Mouse (Mus musculus): ENCODE measurements at regions not wholly inside any gene's neighbourhood (a gene's known extent, or its start where the extent isn't known, plus 50 kb on each side); places are given as distances from the start of the nearest gene placed in this dataset.

GRCm38 (mm10) chr2:46302627-46303026 lies 1185.4 kb upstream of the Zeb2 start:
- H3K27ac ChIP-seq (ENCODE audit: low read length): no peak overlapping the region
- H3K4me3 ChIP-seq (ENCODE audit: low read length): no peak overlapping the region
- H3K9ac ChIP-seq (replicated peaks; ENCODE audit: low read length): no peak overlapping the region
- H3K36me3 ChIP-seq (ENCODE audit: insufficient read depth, low read length): no peaks in the 10 kb centered on the region
- H3K4me2 ChIP-seq (replicated peaks; ENCODE audit: low read depth, low read length): no peak overlapping the region
- no peak for ATAC-seq (ENCODE audit: low FRiP score, low TSS enrichment)
- no peaks in the 10 kb centered on the region for H3K4me1 ChIP-seq (ENCODE audit: insufficient read depth, low read length)
- H3K9me3 ChIP-seq (ENCODE audit: low read length): no peaks in the 10 kb centered on the region
- 67% methylated on average over 1 of the region's 1 CpGs for WGBS
- H3K27me3 ChIP-seq (ENCODE audit: insufficient read depth, low read length): no peaks in the 10 kb centered on the region

- Histone ChIP-seq H3K4me3 (ENCODE audit: low read length) (no peak overlapping the region), H3K4me2 (replicated peaks; ENCODE audit: low read depth, low read length) (no peak overlapping the region), H3K4me1 (ENCODE audit: insufficient read depth, low read length) (no peaks in the 10 kb centered on the region), H3K27ac (ENCODE audit: low read length) (no peak overlapping the region), H3K36me3 (ENCODE audit: insufficient read depth, low read length) (no peaks in the 10 kb centered on the region), H3K9ac (replicated peaks; ENCODE audit: low read length) (no peak overlapping the region), H3K9me3 (ENCODE audit: low read length) (no peaks in the 10 kb centered on the region), H3K27me3 (ENCODE audit: insufficient read depth, low read length) (no peaks in the 10 kb centered on the region)
- no peak for ATAC-seq (ENCODE audit: low FRiP score, low TSS enrichment)
- WGBS: 74% methylated on average over 2 of the region's 2 CpGs
These were observed 1180.2 kb upstream of the Zeb2 start for GRCm38 (mm10) chr2:46297274-46297843.

- ATAC-seq (ENCODE audit: low FRiP score, low TSS enrichment): no peak
- no peak overlapping the region for H3K4me2 ChIP-seq (replicated peaks; ENCODE audit: low read depth, low read length)
- no peak overlapping the region for H3K4me3 ChIP-seq (ENCODE audit: low read length)
- H3K36me3 ChIP-seq (ENCODE audit: insufficient read depth, low read length): no peaks in the 10 kb centered on the region
- no peaks in the 10 kb centered on the region for H3K27me3 ChIP-seq (ENCODE audit: insufficient read depth, low read length)
- H3K9me3 ChIP-seq (ENCODE audit: low read length): no peaks in the 10 kb centered on the region
- H3K4me1 ChIP-seq (ENCODE audit: insufficient read depth, low read length): no peaks in the 10 kb centered on the region
- H3K27ac ChIP-seq (ENCODE audit: low read length): no peak overlapping the region
- WGBS: 82% methylated on average over 5 of the region's 5 CpGs
- H3K9ac ChIP-seq (replicated peaks; ENCODE audit: low read length): no peak overlapping the region
These were observed 1166.9 kb upstream of the Zeb2 start for GRCm38 (mm10) chr2:46283929-46284598.

- H3K36me3 ChIP-seq (ENCODE audit: insufficient read depth, low read length): no peaks in the 10 kb centered on the region
- H3K9me3 ChIP-seq (ENCODE audit: low read length): no peaks in the 10 kb centered on the region
- WGBS: 62% methylated on average over 2 of the region's 2 CpGs
- H3K4me2 ChIP-seq (replicated peaks; ENCODE audit: low read depth, low read length): no peak overlapping the region
- no peak for ATAC-seq (ENCODE audit: low FRiP score, low TSS enrichment)
- no peak overlapping the region for H3K27ac ChIP-seq (ENCODE audit: low read length)
- H3K4me1 ChIP-seq (ENCODE audit: insufficient read depth, low read length): no peaks in the 10 kb centered on the region
- H3K4me3 ChIP-seq (ENCODE audit: low read length): no peak overlapping the region
- no peak overlapping the region for H3K9ac ChIP-seq (replicated peaks; ENCODE audit: low read length)
- H3K27me3 ChIP-seq (ENCODE audit: insufficient read depth, low read length): no peaks in the 10 kb centered on the region
These were observed 1163.6 kb upstream of the Zeb2 start for GRCm38 (mm10) chr2:46280822-46281221.

GRCm38 (mm10) chr2:46261618-46262017 lies 1144.4 kb upstream of the Zeb2 start:
- no peak overlapping the region for H3K27ac ChIP-seq (ENCODE audit: low read length)
- no peaks in the 10 kb centered on the region for H3K36me3 ChIP-seq (ENCODE audit: insufficient read depth, low read length)
- no peaks in the 10 kb centered on the region for H3K9me3 ChIP-seq (ENCODE audit: low read length)
- H3K4me2 ChIP-seq (replicated peaks; ENCODE audit: low read depth, low read length): no peak overlapping the region
- H3K4me1 ChIP-seq (ENCODE audit: insufficient read depth, low read length): no peaks in the 10 kb centered on the region
- no peaks in the 10 kb centered on the region for H3K27me3 ChIP-seq (ENCODE audit: insufficient read depth, low read length)
- H3K9ac ChIP-seq (replicated peaks; ENCODE audit: low read length): no peak overlapping the region
- 95% methylated on average over 1 of the region's 1 CpGs for WGBS
- no peak overlapping the region for H3K4me3 ChIP-seq (ENCODE audit: low read length)
- ATAC-seq (ENCODE audit: low FRiP score, low TSS enrichment): no peak

- Histone ChIP-seq H3K4me3 (ENCODE audit: low read length) (no peak overlapping the region), H3K36me3 (ENCODE audit: insufficient read depth, low read length) (no peaks in the 10 kb centered on the region), H3K9ac (replicated peaks; ENCODE audit: low read length) (no peak overlapping the region), H3K27ac (ENCODE audit: low read length) (no peak overlapping the region), H3K4me2 (replicated peaks; ENCODE audit: low read depth, low read length) (no peak overlapping the region), H3K4me1 (ENCODE audit: insufficient read depth, low read length) (no peaks in the 10 kb centered on the region), H3K27me3 (ENCODE audit: insufficient read depth, low read length) (no peaks in the 10 kb centered on the region), H3K9me3 (ENCODE audit: low read length) (no peaks in the 10 kb centered on the region)
- WGBS: 88% methylated on average over 7 of the region's 7 CpGs
- no peak for ATAC-seq (ENCODE audit: low FRiP score, low TSS enrichment)
These were observed 1134.4 kb upstream of the Zeb2 start for GRCm38 (mm10) chr2:46251562-46251961.

- H3K4me3 ChIP-seq (ENCODE audit: low read length): no peak overlapping the region
- no peaks in the 10 kb centered on the region for H3K27me3 ChIP-seq (ENCODE audit: insufficient read depth, low read length)
- H3K4me2 ChIP-seq (replicated peaks; ENCODE audit: low read depth, low read length): no peak overlapping the region
- H3K9me3 ChIP-seq (ENCODE audit: low read length): no peaks in the 10 kb centered on the region
- no peak for ATAC-seq (ENCODE audit: low FRiP score, low TSS enrichment)
- no peak overlapping the region for H3K27ac ChIP-seq (ENCODE audit: low read length)
- no peaks in the 10 kb centered on the region for H3K4me1 ChIP-seq (ENCODE audit: insufficient read depth, low read length)
- no peaks in the 10 kb centered on the region for H3K36me3 ChIP-seq (ENCODE audit: insufficient read depth, low read length)
- WGBS: 59% methylated on average over 3 of the region's 3 CpGs
- H3K9ac ChIP-seq (replicated peaks; ENCODE audit: low read length): no peak overlapping the region
These were observed 1128.5 kb upstream of the Zeb2 start for GRCm38 (mm10) chr2:46245717-46246116.

- ATAC-seq (ENCODE audit: low FRiP score, low TSS enrichment): no peak
- WGBS: 89% methylated on average over 3 of the region's 3 CpGs
- Histone ChIP-seq H3K36me3 (ENCODE audit: insufficient read depth, low read length) (no peaks in the 10 kb centered on the region), H3K4me2 (replicated peaks; ENCODE audit: low read depth, low read length) (no peak overlapping the region), H3K27me3 (ENCODE audit: insufficient read depth, low read length) (no peaks in the 10 kb centered on the region), H3K9me3 (ENCODE audit: low read length) (no peaks in the 10 kb centered on the region), H3K9ac (replicated peaks; ENCODE audit: low read length) (no peak overlapping the region), H3K4me1 (ENCODE audit: insufficient read depth, low read length) (no peaks in the 10 kb centered on the region), H3K27ac (ENCODE audit: low read length) (no peak overlapping the region), H3K4me3 (ENCODE audit: low read length) (no peak overlapping the region)
These were observed 1127.5 kb upstream of the Zeb2 start for GRCm38 (mm10) chr2:46244697-46245096.

- H3K4me1 ChIP-seq (ENCODE audit: insufficient read depth, low read length): no peaks in the 10 kb centered on the region
- H3K4me3 ChIP-seq (ENCODE audit: low read length): no peak overlapping the region
- H3K9me3 ChIP-seq (ENCODE audit: low read length): no peaks in the 10 kb centered on the region
- H3K4me2 ChIP-seq (replicated peaks; ENCODE audit: low read depth, low read length): no peak overlapping the region
- H3K9ac ChIP-seq (replicated peaks; ENCODE audit: low read length): no peak overlapping the region
- no peaks in the 10 kb centered on the region for H3K36me3 ChIP-seq (ENCODE audit: insufficient read depth, low read length)
- no peaks in the 10 kb centered on the region for H3K27me3 ChIP-seq (ENCODE audit: insufficient read depth, low read length)
- H3K27ac ChIP-seq (ENCODE audit: low read length): no peak overlapping the region
- no peak for ATAC-seq (ENCODE audit: low FRiP score, low TSS enrichment)
These were observed 1125.6 kb upstream of the Zeb2 start for GRCm38 (mm10) chr2:46242806-46243205.

- Histone ChIP-seq H3K36me3 (ENCODE audit: insufficient read depth, low read length) (no peaks in the 10 kb centered on the region), H3K27me3 (ENCODE audit: insufficient read depth, low read length) (no peaks in the 10 kb centered on the region), H3K9ac (replicated peaks; ENCODE audit: low read length) (no peak overlapping the region), H3K4me2 (replicated peaks; ENCODE audit: low read depth, low read length) (no peak overlapping the region), H3K4me3 (ENCODE audit: low read length) (no peak overlapping the region), H3K4me1 (ENCODE audit: insufficient read depth, low read length) (no peaks in the 10 kb centered on the region), H3K9me3 (ENCODE audit: low read length) (no peaks in the 10 kb centered on the region), H3K27ac (ENCODE audit: low read length) (no peak overlapping the region)
- no peak for ATAC-seq (ENCODE audit: low FRiP score, low TSS enrichment)
- 60% methylated on average over 4 of the region's 4 CpGs for WGBS
These were observed 1122.7 kb upstream of the Zeb2 start for GRCm38 (mm10) chr2:46239874-46240273.
